Mouse (Mus musculus) liver, postnatal 0 days (tissue): ENCODE data around the gene Gramd4.

Source experiments
- CTCF ChIP-seq: sonication (generic); IDR thresholded peaks from 2 replicates; pipeline ENCODE4 v1.5.1; 2016; ENCODE audit warnings: antibody characterized with exemption, low read depth
- EP300 ChIP-seq: IDR thresholded peaks from 2 replicates; pipeline ENCODE4 v1.6.1; 2016; ENCODE audit warnings: antibody characterized with exemption, low read depth, mild to moderate bottlenecking

DNA sequence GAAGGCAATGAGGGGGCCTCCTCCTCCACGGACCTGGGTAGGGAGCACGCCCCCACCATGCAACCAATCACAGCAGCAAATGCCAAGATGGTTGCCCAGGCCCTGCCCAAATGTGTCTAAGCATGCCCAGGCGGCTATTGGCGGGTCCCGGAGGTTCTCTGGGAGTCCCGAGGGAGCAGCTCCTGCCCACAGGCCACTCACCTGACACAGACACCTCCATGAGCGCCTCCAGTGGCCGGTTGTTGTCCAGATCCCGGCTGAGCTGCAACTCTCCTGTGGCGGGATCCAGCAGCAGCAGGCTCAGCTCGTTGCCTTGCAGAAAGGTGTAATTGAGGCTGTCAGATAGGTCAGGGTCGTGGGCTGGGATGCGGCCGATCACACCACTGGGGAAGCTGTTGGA, 27.5 kb upstream of the Gramd4 start:
- TF ChIP-seq CTCF (no peak), EP300 (no peak)
